Mouse (Mus musculus): ENCODE measurements around the gene Mctp2.

- no peak for TF ChIP-seq POLR2A (IDR thresholded peaks at IDR 0.05; ENCODE audit: insufficient read depth, low read length)
- TF ChIP-seq CTCF (IDR thresholded peaks at IDR 0.05; ENCODE audit: low read depth, low read length) = no peak
Observed at GRCm38 (mm10) chr7:72145726-72146520, 160.5 kb downstream of the Mctp2 start.

Data from ES-Bruce4 (cell line).